Mouse (Mus musculus) CH12.LX (cell line): Measurements from ENCODE around the gene Fuca2. TPM values are rescaled to one million over a fixed set of nuclear protein-coding genes. Genes with fewer than 3 reads are reported as not detected.
A peak's percentile ranks its signal among the peaks of the same experiment; 100 is the strongest.
"Not testable (repeated sequence)": the region's sequence is repeated elsewhere in the genome, so short reads cannot be mapped to it uniquely, and the experiment has no call there.

Experiments
- DNase-seq: peaks from one replicate; pipeline ENCODE4 v3.0.0-alpha.2; 2013; ENCODE audit errors: extremely low read depth
- H3K27ac ChIP-seq: 2 replicates; pipeline ENCODE4 v1.5.1; 2012; ENCODE audit warnings: low read depth, mild to moderate bottlenecking, control low read depth, moderate library complexity; ENCODE audit not compliant: insufficient read depth
- H3K27me3 ChIP-seq: replicated peaks from 2 replicates; pipeline ENCODE3; 2012; ENCODE audit warnings: inconsistent platforms
- H3K36me3 ChIP-seq, 2 experiments: replicated peaks in 1 of 2; 2 replicates each; pipeline versions ENCODE3 to v1.6.1; 2012; ENCODE audit warnings: inconsistent platforms in 1 of 2, low read length in 1 of 2, mild to moderate bottlenecking in 1 of 2, mixed read lengths in 1 of 2, moderate library complexity in 1 of 2; ENCODE audit not compliant: control insufficient read depth in 1 of 2, insufficient read depth in 1 of 2
- H3K4me1 ChIP-seq, 2 experiments: 2 replicates each; pipeline ENCODE4 v1.6.1; 2012; ENCODE audit warnings: inconsistent platforms in 1 of 2, moderate library complexity in 1 of 2; ENCODE audit not compliant: insufficient read depth in 2 of 2, control insufficient read depth in 1 of 2
- H3K4me2 ChIP-seq: 2 replicates; pipeline ENCODE4 v1.6.1; 2012; ENCODE audit warnings: low read depth, mild to moderate bottlenecking, control low read depth; ENCODE audit not compliant: poor library complexity, insufficient read depth, severe bottlenecking
- H3K4me3 ChIP-seq, 3 experiments: fragments of 150-350 bp in 1 of 3; sonication (generic) in 1 of 3; replicated peaks in 1 of 3; 2 replicates each; pipeline versions ENCODE3 to v1.5.1; 2011 to 2012; ENCODE audit warnings: low read depth in 2 of 3, low read length in 2 of 3, mild to moderate bottlenecking in 2 of 3, moderate library complexity in 2 of 3, control low read depth in 1 of 3, improper control_type of control experiment in 1 of 3, inconsistent platforms in 1 of 3, mixed read lengths in 1 of 3; ENCODE audit not compliant: poor library complexity in 1 of 3
- H3K79me2 ChIP-seq: replicated peaks from 2 replicates; pipeline ENCODE4 v1.6.1; 2012; ENCODE audit warnings: mild to moderate bottlenecking, moderate library complexity; ENCODE audit not compliant: control insufficient read depth, poor library complexity, insufficient read depth, severe bottlenecking; ENCODE audit errors: extremely low read depth
- H3K9ac ChIP-seq: 2 replicates; pipeline ENCODE4 v1.6.1; 2012; ENCODE audit warnings: low read depth, mild to moderate bottlenecking, control low read depth, moderate library complexity; ENCODE audit not compliant: insufficient read depth
- H3K9me3 ChIP-seq: replicated peaks from 2 replicates; pipeline ENCODE3; 2012; ENCODE audit warnings: low read length, inconsistent platforms, mixed read lengths
- CTCF ChIP-seq, 2 experiments: IDR thresholded peaks in 1 of 2; conservative IDR thresholded peaks in 1 of 2; 2 replicates each; pipeline ENCODE4 v1.5.1; 2011 to 2012; ENCODE audit warnings: low read depth in 2 of 2, low read length in 2 of 2, improper control_type of control experiment in 1 of 2, inconsistent platforms in 1 of 2, mild to moderate bottlenecking in 1 of 2, moderate library complexity in 1 of 2
- GABPA ChIP-seq: IDR thresholded peaks from 2 replicates; pipeline ENCODE4 v1.6.1; 2012; ENCODE audit warnings: low read depth, low read length, improper control_type of control experiment, inconsistent platforms; ENCODE audit not compliant: insufficient replicate concordance
- IRF4 ChIP-seq: IDR thresholded peaks from 2 replicates; pipeline ENCODE4 v1.6.1; 2014; ENCODE audit warnings: low read depth, mild to moderate bottlenecking, inconsistent platforms, low read length, improper control_type of control experiment
- JUN ChIP-seq: IDR thresholded peaks from 2 replicates; pipeline ENCODE4 v1.6.1; 2011; ENCODE audit warnings: low read depth, mild to moderate bottlenecking, low read length, improper control_type of control experiment, moderate library complexity; ENCODE audit not compliant: insufficient read depth
- POLR2A ChIP-seq: IDR thresholded peaks from 2 replicates; pipeline ENCODE4 v1.6.1; 2011; ENCODE audit warnings: low read depth, mild to moderate bottlenecking, improper control_type of control experiment, low read length
- POLR2AphosphoS2 ChIP-seq: IDR thresholded peaks from 2 replicates; pipeline ENCODE4 v1.6.1; 2011; ENCODE audit warnings: low read depth, low read length, improper control_type of control experiment
- RAD21 ChIP-seq: IDR thresholded peaks from 2 replicates; pipeline ENCODE4 v1.6.1; 2011; ENCODE audit warnings: low read depth, mild to moderate bottlenecking, low read length, improper control_type of control experiment, moderate library complexity
- UBTF ChIP-seq: IDR thresholded peaks from 2 replicates; pipeline ENCODE4 v1.6.1; 2012; ENCODE audit warnings: low read depth, mild to moderate bottlenecking, inconsistent platforms, low read length, improper control_type of control experiment, moderate library complexity
- USF2 ChIP-seq: conservative IDR thresholded peaks from 2 replicates; pipeline ENCODE4 v1.6.1; 2011; ENCODE audit warnings: low read depth, low read length, improper control_type of control experiment
- dilution Hi-C: fragments of 300-500 bp; cut with MboI; formaldehyde crosslinking; loops from 2 replicates; pipeline ENCODE4 v1.14.3; 2020; ENCODE audit warnings: low sequenced_read_pairs; ENCODE audit not compliant: extremely low pct_unique_long_range_greater_than_20kb, extremely low pct_ligation_motif_present
- in situ Hi-C: fragments of 300-500 bp; cut with MboI; formaldehyde crosslinking; loops from 3 replicates; pipeline ENCODE4 v1.14.3; 2019; ENCODE audit warnings: low sequenced_read_pairs, low pct_ligation_motif_present, low pct_unique_long_range_greater_than_20kb, mixed read lengths
- polyA plus RNA-seq: library from polyadenylated mRNA; unstranded; fragments of >175 nt; gene quantifications from 2 replicates; pipeline ENCODE4 v1.2.1, GENCODE M21; 2012; ENCODE audit warnings: low read depth; ENCODE audit not compliant: insufficient read length
- total RNA-seq, 2 experiments: library from RNA; depleted of rRNA; stranded (reverse); fragments of 300-350 nt in 1 of 2; fragments of >200 nt in 1 of 2; gene quantifications; 2 replicates each; pipeline ENCODE4 v1.2.3; 2012 to 2014

Fuca2 gene
- total and polyA plus RNA-seq, 3 experiments: 28.2 to 42.2 (median 37.5) TPM

DNA sequence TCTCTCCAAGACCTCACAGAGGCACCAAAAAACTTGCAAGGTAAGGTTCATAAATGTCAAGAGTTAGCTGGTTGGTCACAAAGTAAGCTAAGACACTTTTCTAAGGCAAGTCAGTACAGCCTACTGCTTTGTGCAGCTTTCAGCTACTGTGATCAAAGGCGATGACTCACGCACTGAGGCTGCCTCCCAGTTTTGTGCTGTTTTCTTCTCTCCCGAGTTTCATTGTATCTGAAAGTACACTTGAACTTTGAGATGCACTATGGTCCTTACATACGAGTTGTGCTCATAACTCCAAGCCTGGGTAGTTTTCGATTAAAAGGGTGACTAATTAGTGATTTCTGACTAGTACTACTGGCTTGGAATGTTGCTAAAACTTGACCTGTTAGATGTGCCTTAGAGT, 32.4 kb upstream of the Fuca2 start:
- Histone ChIP-seq H3K9ac (no peak overlapping the region), H3K79me2 (no peaks in the 10 kb centered on the region), H3K9me3 (peaks cover 3% of the 10 kb centered on the region), H3K4me1 (peaks cover 2 to 29% of the 10 kb centered on the region in 2 experiments; a peak in 2 of 4 replicates), H3K27me3 (no peaks in the 10 kb centered on the region), H3K27ac (no peak overlapping the region), H3K36me3 (no peaks in the 10 kb centered on the region), H3K4me3 (no peak overlapping the region), H3K4me2 (no peak overlapping the region)
- no peak for DNase-seq
- TF ChIP-seq JUN: no peak
- no peak for TF ChIP-seq POLR2AphosphoS2
- dilution Hi-C loops: no loop called here
- in situ Hi-C loops: no loop called here

DNA sequence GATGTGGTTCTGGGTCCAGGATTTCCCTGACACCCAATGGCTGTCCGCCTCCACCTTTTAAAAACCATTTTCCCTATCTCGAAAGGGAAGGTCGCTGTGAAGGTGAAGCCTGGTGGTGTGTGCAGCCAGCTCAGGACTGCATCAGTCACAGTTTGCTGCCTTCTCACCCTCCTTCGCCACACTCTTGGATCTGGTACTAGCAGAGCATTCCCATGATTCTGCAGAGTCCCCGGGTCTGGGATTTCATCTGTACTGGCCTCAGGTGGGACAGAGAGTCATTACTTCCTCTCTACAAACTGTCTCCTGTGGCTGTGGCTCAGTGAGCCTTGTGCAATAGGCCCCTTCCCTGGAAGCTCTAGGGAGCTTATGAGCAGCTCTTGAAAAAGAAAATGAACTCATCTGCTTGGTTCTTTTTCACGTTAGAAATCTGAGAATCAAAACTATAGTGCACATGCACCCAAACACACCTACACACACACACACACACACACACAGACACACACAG, 31.3 kb upstream of the Fuca2 start:
- H3K4me2 ChIP-seq, H3K9me3 ChIP-seq, H3K9ac ChIP-seq, in situ Hi-C loops, H3K4me3 ChIP-seq, H3K36me3 ChIP-seq, H3K27me3 ChIP-seq, H3K79me2 ChIP-seq, dilution Hi-C loops, H3K27ac ChIP-seq, DNase-seq: not testable (repeated sequence)
- H3K4me1 ChIP-seq: peaks cover 2 to 29% of the 10 kb centered on the region in 2 experiments; a peak in 2 of 4 replicates

DNA sequence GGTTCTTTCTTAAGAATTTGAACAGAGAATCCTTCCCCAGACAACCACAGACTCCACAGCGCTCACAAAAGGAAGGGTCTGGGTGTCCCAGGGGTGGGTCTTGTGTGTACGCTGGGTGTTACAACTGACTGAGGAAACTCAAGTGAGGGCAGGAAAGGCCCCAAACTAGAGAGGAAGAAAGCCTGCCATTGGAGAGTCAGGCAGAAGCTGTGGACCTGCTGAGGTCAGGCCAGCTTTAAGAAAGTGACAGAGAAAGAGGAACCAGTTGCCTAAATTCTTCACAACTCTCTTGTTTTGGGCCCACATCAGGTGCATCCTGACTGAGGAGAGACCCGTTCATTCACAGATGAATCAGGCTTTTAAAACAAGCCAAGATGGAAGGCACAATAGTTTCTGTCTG, 29.1 kb upstream of the Fuca2 start:
- H3K9me3 ChIP-seq: no peaks in the 10 kb centered on the region
- in situ Hi-C loops (no loop called here), dilution Hi-C loops (no loop called here)
- no peak overlapping the region for H3K4me2 ChIP-seq
- TF ChIP-seq USF2: no peak
- TF ChIP-seq CTCF (conservative IDR thresholded peaks at IDR 0.05 in 1 of 2, IDR thresholded peaks at IDR 0.05 in 1 of 2; ENCODE audit: low read depth in 2 of 2, low read length in 2 of 2): no peak
- no peak for TF ChIP-seq RAD21
- no peak for TF ChIP-seq IRF4
- no peak for TF ChIP-seq UBTF
- no peak for TF ChIP-seq GABPA
- TF ChIP-seq POLR2A: no peak
- no peaks in the 10 kb centered on the region for H3K36me3 ChIP-seq
- H3K4me1 ChIP-seq: peaks cover 6 to 32% of the 10 kb centered on the region in 2 experiments; a peak in 3 of 4 replicates
- peaks cover 4% of the 10 kb centered on the region for H3K27me3 ChIP-seq
- H3K79me2 ChIP-seq: no peaks in the 10 kb centered on the region
- H3K27ac ChIP-seq: no peak overlapping the region
- H3K9ac ChIP-seq: no peak overlapping the region
- peak; percentile 65 for DNase-seq
- H3K4me3 ChIP-seq: no peak overlapping the region
